Mouse (Mus musculus) activated CD4-positive, CD25-positive, alpha-beta regulatory T cell, adult 4 months (primary cell): ENCODE results near the gene Ccdc47. TPM values are rescaled to one million over a fixed set of nuclear protein-coding genes. Genes with fewer than 3 reads are reported as not detected.

Experiments used
- ATAC-seq: one replicate; pipeline ENCODE4 v1.8.0; 2017
- polyA plus RNA-seq, 2 experiments: library from polyadenylated mRNA; unstranded; fragments of 100-300 nt; shearing (Covaris generic); gene quantifications; one replicate each; pipeline ENCODE4 v1.2.1; 2017

The Ccdc47 gene
- polyA plus RNA-seq, 2 experiments from 2014 or later, result 65.0 to 74.5 TPM

GRCm38 (mm10) chr11:106160841-106161721, 55.1 kb downstream of the Ccdc47 start, which contains the start of the genes Gm10840 and Limd2:
Gene Gm10840 (plus strand): TSS chr11:106160850.
Gene Limd2 (minus strand): TSS chr11:106160860.
- ATAC-seq, result peak; percentile 13

- ATAC-seq, result peak; percentile 27
Measured at GRCm38 (mm10) chr11:106159921-106160840, 56.0 kb downstream of the Ccdc47 start.

GRCm38 (mm10) chr11:106159216-106159920, 56.8 kb downstream of the Ccdc47 start:
- peak; percentile 71 for ATAC-seq

GRCm38 (mm10) chr11:106158930-106159215, 57.3 kb downstream of the Ccdc47 start:
- no peak for ATAC-seq

GRCm38 (mm10) chr11:106158081-106158929, 57.8 kb downstream of the Ccdc47 start:
- ATAC-seq, result no peak

- no peak for ATAC-seq
Measured at GRCm38 (mm10) chr11:106157154-106157553, 59.0 kb downstream of the Ccdc47 start.

GRCm38 (mm10) chr11:106156257-106156656, 59.9 kb downstream of the Ccdc47 start:
- no peak for ATAC-seq

- ATAC-seq, result no peak
Measured at GRCm38 (mm10) chr11:106155761-106156160, 60.4 kb downstream of the Ccdc47 start.

GRCm38 (mm10) chr11:106154770-106155169, 61.4 kb downstream of the Ccdc47 start:
- ATAC-seq, result no peak

- no peak for ATAC-seq
Measured at GRCm38 (mm10) chr11:106154091-106154490, 62.1 kb downstream of the Ccdc47 start.

- no peak for ATAC-seq
Measured at GRCm38 (mm10) chr11:106152132-106152531, 64.0 kb downstream of the Ccdc47 start.

- ATAC-seq, result no peak
Measured at GRCm38 (mm10) chr11:106151219-106151618, 64.9 kb downstream of the Ccdc47 start.

Other genes starting within 250 kb of the Ccdc47 start
- under 1 TPM in 1 of 2 experiments, not detected in 1; 0.11 TPM for gene Ace, start 248.4 kb downstream of the Ccdc47 start, polyA plus RNA-seq
- gene Ace3, start 221.7 kb downstream of the Ccdc47 start, polyA plus RNA-seq, result not detected
- not detected for gene Kcnh6, start 208.2 kb downstream of the Ccdc47 start, polyA plus RNA-seq
- 10 to 100 TPM; 22.9 to 23.3 TPM for gene Dcaf7, start 179.5 kb downstream of the Ccdc47 start, polyA plus RNA-seq
- 10 to 100 TPM; 11.8 to 13.2 TPM for gene Taco1, start 150.3 kb downstream of the Ccdc47 start, polyA plus RNA-seq
- 10 to 100 TPM; 14.8 to 21.2 TPM for gene Map3k3, start 131.7 kb downstream of the Ccdc47 start, polyA plus RNA-seq
- not detected for gene Gm10840, start 55.5 kb downstream of the Ccdc47 start, polyA plus RNA-seq
- 100 to 1,000 TPM; 633 to 743 TPM for gene Limd2, start 55.5 kb downstream of the Ccdc47 start, polyA plus RNA-seq
- gene Strada, start 14.2 kb downstream of the Ccdc47 start, polyA plus RNA-seq, result 10 to 100 TPM; 30.1 to 33.5 TPM
- gene Ddx42, start 582 bp upstream of the Ccdc47 start, polyA plus RNA-seq, result 10 to 100 TPM; 59.1 to 71.5 TPM
- 10 to 100 TPM; 43.4 to 53.4 TPM for gene Ftsj3, start 39.7 kb upstream of the Ccdc47 start, polyA plus RNA-seq
- gene Psmc5, start 39.8 kb upstream of the Ccdc47 start, polyA plus RNA-seq, result 100 to 1,000 TPM; 140 to 180 TPM
- gene Smarcd2, start 56.6 kb upstream of the Ccdc47 start, polyA plus RNA-seq, result 10 to 100 TPM; 17.6 to 23.2 TPM
- under 1 TPM; 0.12 to 0.43 TPM for gene Tcam1, start 60.3 kb upstream of the Ccdc47 start, polyA plus RNA-seq
- not detected for gene Gh, start 85.5 kb upstream of the Ccdc47 start, polyA plus RNA-seq
- gene Cd79b, start 98.4 kb upstream of the Ccdc47 start, polyA plus RNA-seq, result 10 to 100 TPM; 48.0 to 77.5 TPM
- under 1 TPM in 1 of 2 experiments, not detected in 1; 0.09 TPM for gene Scn4a, start 136.9 kb upstream of the Ccdc47 start, polyA plus RNA-seq
- gene Prr29, start 149.1 kb upstream of the Ccdc47 start, polyA plus RNA-seq, result 1 to 10 TPM; 1.1 to 1.2 TPM
- 100 to 1,000 TPM in 1 of 2 experiments, 10 to 100 TPM in 1; 94.3 to 114 TPM for gene Icam2, start 171.7 kb upstream of the Ccdc47 start, polyA plus RNA-seq